Mouse (Mus musculus): ENCODE results near the gene Slit1. TPM values are rescaled to one million over a fixed set of nuclear protein-coding genes. Genes with fewer than 3 reads are reported as not detected.

The Slit1 gene
- 1.00 and 1.4 TPM in 2 replicates for polyA plus RNA-seq (2014; fragmentation: Nextera tagmentation; extraction: Ambion mirVana)

DNA sequence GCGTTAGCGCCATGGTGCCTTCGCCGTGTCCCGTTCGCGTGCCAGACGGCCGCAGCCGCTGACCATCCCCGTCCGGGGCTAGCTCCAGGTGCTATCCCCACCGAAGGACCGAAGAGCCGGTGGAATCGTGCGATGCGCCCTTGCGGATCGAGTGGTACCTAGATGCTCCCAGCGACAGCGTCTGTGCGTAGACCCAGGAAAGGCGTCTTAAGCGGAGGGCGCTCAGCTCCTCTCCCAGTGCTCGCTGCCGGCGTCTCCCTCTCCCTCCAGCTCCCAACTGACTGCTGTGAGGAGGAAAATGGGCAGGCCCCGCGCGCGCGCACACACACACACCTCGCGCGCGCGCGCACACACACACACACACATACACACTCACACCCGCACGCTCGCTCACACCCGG is at the start of gene Slit1:
TSS of gene Slit1 (minus strand) at position 270 of the 400 bp plus-strand sequence.
- Histone ChIP-seq H3K27me3 (ENCODE audit: control insufficient read depth, insufficient read depth, low read length) (peaks cover 19% of the 10 kb centered on the region), H3K4me3 (ENCODE audit: low read depth, low read length) (peak within 1 kb of the TSS; percentile 40), H3K9ac (replicated peaks; ENCODE audit: low read depth, low read length) (no peak within 1 kb of the TSS; the same call in 1 of the 2 replicates), H3K4me2 (replicated peaks; ENCODE audit: low read depth, low read length) (peak within 1 kb of the TSS; percentile 87), H3K9me3 (ENCODE audit: control insufficient read depth, low read depth, low read length) (no peaks in the 10 kb centered on the region), H3K36me3 (ENCODE audit: control insufficient read depth, insufficient read depth, low read length) (no peaks in the 10 kb centered on the region), H3K27ac (ENCODE audit: low read length) (no peak within 1 kb of the TSS), H3K4me1 (ENCODE audit: control insufficient read depth, insufficient read depth, low read length) (peaks cover 13% of the 10 kb centered on the region; the same call in 1 of the 2 replicates)
- WGBS: under 1% methylated on average over 44 of the region's 44 CpGs
- 0 out of 2 replicates have a peak, but pooled peaks have one; percentile 29 for ATAC-seq (ENCODE audit: insufficient number of reproducible peaks, insufficient read depth, low FRiP score, low read depth)

DNA sequence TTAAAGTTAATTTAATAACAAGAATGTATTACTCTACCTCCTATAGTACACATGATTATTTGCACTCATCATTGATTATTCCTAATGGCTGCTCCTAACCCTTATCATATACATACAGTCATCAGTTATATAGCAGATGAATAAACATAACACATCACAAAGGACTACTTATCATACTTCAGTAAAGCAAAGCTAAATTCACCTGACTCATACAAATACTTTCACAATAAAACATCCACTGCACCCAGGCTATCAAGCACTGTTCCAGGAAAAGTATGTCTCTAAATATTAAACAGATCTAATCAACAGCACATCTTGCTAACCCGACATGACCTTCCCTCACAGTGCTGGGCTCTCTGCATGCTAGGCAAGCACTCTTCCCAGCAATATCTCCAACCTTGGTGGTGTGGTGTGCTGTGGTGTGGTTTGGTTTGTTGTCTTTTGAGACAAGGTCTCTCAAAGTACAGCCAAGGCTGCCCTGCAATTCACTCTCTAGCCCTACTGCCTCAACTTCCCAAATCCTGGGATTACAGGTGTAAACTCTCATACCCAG is 49.5 kb upstream of the Slit1 start:
- H3K9me3 ChIP-seq (ENCODE audit: control insufficient read depth, low read depth, low read length): no peaks in the 10 kb centered on the region
- no peak overlapping the region for H3K4me3 ChIP-seq (ENCODE audit: low read depth, low read length)
- no peak overlapping the region for H3K27ac ChIP-seq (ENCODE audit: low read length)
- 53% methylated on average over 1 of the region's 1 CpGs for whole genome bisulfite sequencing
- ATAC-seq (ENCODE audit: insufficient number of reproducible peaks, insufficient read depth, low FRiP score, low read depth): no peak
- 0 out of 2 replicates have a peak, but pooled peaks cover 3% of the 10 kb centered on the region for H3K4me1 ChIP-seq (ENCODE audit: control insufficient read depth, insufficient read depth, low read length)
- H3K27me3 ChIP-seq (ENCODE audit: control insufficient read depth, insufficient read depth, low read length): no peaks in the 10 kb centered on the region
- no peak overlapping the region for H3K4me2 ChIP-seq (replicated peaks; ENCODE audit: low read depth, low read length)
- peaks cover 4% of the 10 kb centered on the region; the same call in 1 of the 2 replicates for H3K36me3 ChIP-seq (ENCODE audit: control insufficient read depth, insufficient read depth, low read length)
- no peak overlapping the region for H3K9ac ChIP-seq (replicated peaks; ENCODE audit: low read depth, low read length)

DNA sequence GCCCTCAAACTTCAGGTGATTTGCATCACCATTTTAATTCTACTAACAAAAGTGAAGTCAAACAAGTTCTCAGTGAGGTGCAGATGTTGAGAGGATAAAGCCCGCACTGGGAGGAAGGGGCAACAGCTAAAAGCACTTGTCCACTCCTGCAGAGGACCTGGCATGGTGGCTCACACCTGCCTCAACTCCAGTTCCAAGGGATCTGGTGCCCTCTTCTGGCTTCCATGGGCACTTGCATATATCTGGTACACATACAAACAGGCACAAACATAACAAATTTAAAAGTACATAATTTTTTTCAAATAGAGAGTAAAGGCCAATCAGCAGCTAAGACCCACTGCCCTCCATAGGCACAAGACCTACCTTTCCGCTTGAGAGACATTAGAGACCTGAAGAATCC is 47.9 kb upstream of the Slit1 start:
- Histone ChIP-seq H3K9me3 (ENCODE audit: control insufficient read depth, low read depth, low read length) (no peaks in the 10 kb centered on the region), H3K27me3 (ENCODE audit: control insufficient read depth, insufficient read depth, low read length) (no peaks in the 10 kb centered on the region), H3K27ac (ENCODE audit: low read length) (no peak overlapping the region), H3K4me3 (ENCODE audit: low read depth, low read length) (no peak overlapping the region), H3K4me1 (ENCODE audit: control insufficient read depth, insufficient read depth, low read length) (0 out of 2 replicates have a peak, but pooled peaks cover 3% of the 10 kb centered on the region), H3K36me3 (ENCODE audit: control insufficient read depth, insufficient read depth, low read length) (peaks cover 5% of the 10 kb centered on the region; the same call in 1 of the 2 replicates), H3K9ac (replicated peaks; ENCODE audit: low read depth, low read length) (no peak overlapping the region), H3K4me2 (replicated peaks; ENCODE audit: low read depth, low read length) (no peak overlapping the region)
- no peak for ATAC-seq (ENCODE audit: insufficient number of reproducible peaks, insufficient read depth, low FRiP score, low read depth)
- 93% methylated on average over 2 of the region's 2 CpGs for WGBS

DNA sequence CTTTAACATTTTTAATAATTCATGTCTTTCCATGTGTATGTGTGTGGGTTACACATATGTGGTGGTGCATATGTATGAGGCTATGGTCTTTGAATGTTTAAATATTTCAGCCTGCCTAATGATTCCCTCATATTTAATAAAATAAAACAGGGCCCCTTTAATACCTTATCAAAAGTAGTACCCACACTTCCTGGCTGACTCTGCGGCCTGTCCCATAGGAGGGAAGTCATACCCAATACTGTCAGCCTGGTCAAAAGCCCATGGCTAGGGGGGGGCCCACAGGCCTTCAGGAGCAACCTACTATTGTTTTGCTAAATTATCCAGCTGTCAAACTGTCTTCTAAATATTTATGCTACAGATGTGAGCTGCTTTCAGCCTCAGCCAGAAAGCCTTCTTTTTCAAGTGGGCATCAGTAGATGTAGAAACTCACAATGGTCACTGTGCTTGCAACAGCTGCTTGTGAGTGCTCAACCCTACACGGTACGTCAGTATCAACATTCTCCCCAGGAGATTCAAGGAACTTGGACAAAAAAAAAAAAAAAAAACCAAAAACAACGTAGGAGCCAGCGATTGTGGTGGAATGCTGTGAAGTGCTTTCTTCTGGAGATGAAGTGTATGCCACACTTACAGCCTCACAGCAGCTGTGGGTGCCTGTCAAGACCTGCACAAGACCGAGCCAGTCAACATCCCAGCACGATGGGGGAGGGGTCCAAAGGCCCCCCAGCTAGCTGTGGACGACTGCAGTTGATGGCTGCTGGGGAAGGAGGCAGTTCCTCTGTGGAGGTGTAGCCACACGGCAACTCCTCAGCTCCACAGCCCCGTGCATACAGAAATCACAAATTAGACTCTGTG is 45.9 kb upstream of the Slit1 start:
- no peak overlapping the region for H3K4me3 ChIP-seq (ENCODE audit: low read depth, low read length)
- H3K27me3 ChIP-seq (ENCODE audit: control insufficient read depth, insufficient read depth, low read length): no peaks in the 10 kb centered on the region
- H3K9me3 ChIP-seq (ENCODE audit: control insufficient read depth, low read depth, low read length): no peaks in the 10 kb centered on the region
- no peak overlapping the region for H3K27ac ChIP-seq (ENCODE audit: low read length)
- no peak overlapping the region for H3K9ac ChIP-seq (replicated peaks; ENCODE audit: low read depth, low read length)
- WGBS: 51% methylated on average over 10 of the region's 10 CpGs
- ATAC-seq (ENCODE audit: insufficient number of reproducible peaks, insufficient read depth, low FRiP score, low read depth): no peak
- peaks cover 17% of the 10 kb centered on the region; the same call in 1 of the 2 replicates for H3K36me3 ChIP-seq (ENCODE audit: control insufficient read depth, insufficient read depth, low read length)
- 0 out of 2 replicates have a peak, but pooled peaks cover 3% of the 10 kb centered on the region for H3K4me1 ChIP-seq (ENCODE audit: control insufficient read depth, insufficient read depth, low read length)
- no peak overlapping the region for H3K4me2 ChIP-seq (replicated peaks; ENCODE audit: low read depth, low read length)

DNA sequence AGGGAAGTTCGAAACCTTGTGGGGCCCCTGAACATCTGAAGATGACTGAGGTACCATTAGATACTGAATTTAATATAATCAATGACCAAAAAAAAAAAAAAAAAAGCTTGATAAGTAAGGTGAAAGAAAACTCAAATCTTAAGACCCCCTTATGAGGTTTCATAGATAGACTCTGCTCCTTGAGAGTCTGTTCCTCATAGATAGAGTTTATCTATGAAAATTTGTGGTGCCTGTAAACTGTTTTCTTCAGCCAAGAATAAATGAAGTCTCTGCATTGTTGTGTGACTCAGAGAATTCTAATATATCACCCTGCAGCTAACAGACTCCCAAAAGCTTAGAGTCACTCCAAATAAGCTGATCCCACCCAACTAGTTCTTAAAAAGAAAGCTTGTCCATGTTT is 43.4 kb upstream of the Slit1 start:
- peaks cover 23% of the 10 kb centered on the region; the same call in 1 of the 2 replicates for H3K36me3 ChIP-seq (ENCODE audit: control insufficient read depth, insufficient read depth, low read length)
- WGBS: 81% methylated on average over 1 of the region's 1 CpGs

DNA sequence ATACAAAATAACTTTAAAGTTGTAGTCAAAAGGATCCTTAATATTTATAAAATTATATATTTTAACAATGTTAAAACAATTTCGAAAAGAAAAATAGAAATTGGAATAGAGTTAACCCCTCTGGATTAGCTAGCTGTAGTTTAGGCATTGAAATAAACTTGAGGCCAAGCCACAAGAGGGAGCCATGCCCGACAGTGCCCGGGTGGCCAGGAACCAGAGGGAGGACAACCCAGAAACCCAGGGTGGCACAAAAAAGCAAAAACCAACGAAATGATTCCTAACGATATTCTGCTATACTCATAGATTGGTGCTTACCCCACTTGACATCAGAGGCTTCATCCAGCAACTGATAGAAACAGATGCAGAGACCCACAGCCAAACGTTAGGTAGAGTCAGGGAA is 34.0 kb upstream of the Slit1 start:
- Histone ChIP-seq H3K27ac (ENCODE audit: low read length) (no peak overlapping the region), H3K9me3 (ENCODE audit: control insufficient read depth, low read depth, low read length) (no peaks in the 10 kb centered on the region), H3K4me2 (replicated peaks; ENCODE audit: low read depth, low read length) (no peak overlapping the region), H3K4me3 (ENCODE audit: low read depth, low read length) (no peak overlapping the region), H3K27me3 (ENCODE audit: control insufficient read depth, insufficient read depth, low read length) (no peaks in the 10 kb centered on the region), H3K4me1 (ENCODE audit: control insufficient read depth, insufficient read depth, low read length) (no peaks in the 10 kb centered on the region), H3K36me3 (ENCODE audit: control insufficient read depth, insufficient read depth, low read length) (peaks cover 39% of the 10 kb centered on the region), H3K9ac (replicated peaks; ENCODE audit: low read depth, low read length) (no peak overlapping the region)
- ATAC-seq (ENCODE audit: insufficient number of reproducible peaks, insufficient read depth, low FRiP score, low read depth): no peak
- 87% methylated on average over 6 of the region's 6 CpGs for WGBS

More for the DNA sequence above, 43.4 kb upstream of the Slit1 start:
- ATAC-seq (ENCODE audit: insufficient number of reproducible peaks, insufficient read depth, low FRiP score, low read depth): no peak
- Histone ChIP-seq H3K9ac (replicated peaks; ENCODE audit: low read depth, low read length) (no peak overlapping the region), H3K27ac (ENCODE audit: low read length) (no peak overlapping the region), H3K4me3 (ENCODE audit: low read depth, low read length) (no peak overlapping the region), H3K4me1 (ENCODE audit: control insufficient read depth, insufficient read depth, low read length) (no peaks in the 10 kb centered on the region), H3K4me2 (replicated peaks; ENCODE audit: low read depth, low read length) (no peak overlapping the region), H3K9me3 (ENCODE audit: control insufficient read depth, low read depth, low read length) (no peaks in the 10 kb centered on the region), H3K27me3 (ENCODE audit: control insufficient read depth, insufficient read depth, low read length) (no peaks in the 10 kb centered on the region)

DNA sequence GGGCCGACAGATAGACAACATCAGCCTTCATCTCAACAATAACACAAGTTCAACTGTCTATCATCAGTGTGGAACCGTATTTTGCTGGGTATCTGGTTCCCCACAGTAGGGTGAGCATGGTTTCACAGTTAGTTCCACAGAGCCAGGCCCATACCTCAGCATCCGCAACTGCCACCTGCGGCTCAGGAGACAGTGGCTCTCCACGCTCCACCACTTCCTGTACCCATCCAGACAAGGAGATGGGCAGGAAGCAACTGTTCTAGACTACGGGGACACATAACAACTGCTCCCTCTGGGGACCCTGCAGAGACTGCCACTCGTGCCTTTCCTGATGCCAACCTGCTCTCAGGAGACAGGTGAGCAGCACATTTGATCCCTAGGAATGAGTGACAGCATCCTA is 25.2 kb upstream of the Slit1 start:
- no peak for ATAC-seq (ENCODE audit: insufficient number of reproducible peaks, insufficient read depth, low FRiP score, low read depth)
- H3K36me3 ChIP-seq (ENCODE audit: control insufficient read depth, insufficient read depth, low read length): peaks cover 13% of the 10 kb centered on the region
- no peak overlapping the region for H3K4me3 ChIP-seq (ENCODE audit: low read depth, low read length)
- H3K27ac ChIP-seq (ENCODE audit: low read length): no peak overlapping the region
- no peaks in the 10 kb centered on the region for H3K27me3 ChIP-seq (ENCODE audit: control insufficient read depth, insufficient read depth, low read length)
- no peaks in the 10 kb centered on the region for H3K9me3 ChIP-seq (ENCODE audit: control insufficient read depth, low read depth, low read length)
- H3K4me1 ChIP-seq (ENCODE audit: control insufficient read depth, insufficient read depth, low read length): no peaks in the 10 kb centered on the region
- no peak overlapping the region for H3K4me2 ChIP-seq (replicated peaks; ENCODE audit: low read depth, low read length)
- WGBS: 93% methylated on average over 7 of the region's 7 CpGs
- no peak overlapping the region for H3K9ac ChIP-seq (replicated peaks; ENCODE audit: low read depth, low read length)

DNA sequence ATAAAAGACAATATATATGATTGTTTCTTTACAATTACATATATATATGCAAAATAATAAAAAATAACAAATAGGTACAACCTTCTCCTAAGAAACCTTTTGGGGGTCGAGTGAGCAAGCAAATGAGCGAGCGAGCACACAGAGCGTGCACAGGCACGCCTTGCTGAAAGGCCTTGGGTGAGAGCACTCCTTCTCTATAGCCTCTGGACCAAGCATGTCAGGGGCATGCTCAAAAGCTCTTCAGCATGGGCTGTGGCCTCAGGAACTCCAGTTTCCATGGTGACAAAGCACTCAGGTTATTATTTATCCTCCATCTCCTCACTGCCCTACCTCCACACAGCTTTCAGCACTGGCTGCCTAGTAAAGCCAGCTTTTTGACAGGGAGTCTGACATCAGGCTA is 23.2 kb upstream of the Slit1 start:
- 70% methylated on average over 5 of the region's 5 CpGs for WGBS
- Histone ChIP-seq H3K9me3 (ENCODE audit: control insufficient read depth, low read depth, low read length) (no peaks in the 10 kb centered on the region), H3K36me3 (ENCODE audit: control insufficient read depth, insufficient read depth, low read length) (peaks cover 4% of the 10 kb centered on the region), H3K4me1 (ENCODE audit: control insufficient read depth, insufficient read depth, low read length) (no peaks in the 10 kb centered on the region), H3K4me2 (replicated peaks; ENCODE audit: low read depth, low read length) (no peak overlapping the region), H3K4me3 (ENCODE audit: low read depth, low read length) (no peak overlapping the region), H3K27ac (ENCODE audit: low read length) (no peak overlapping the region), H3K9ac (replicated peaks; ENCODE audit: low read depth, low read length) (no peak overlapping the region), H3K27me3 (ENCODE audit: control insufficient read depth, insufficient read depth, low read length) (no peaks in the 10 kb centered on the region)
- no peak for ATAC-seq (ENCODE audit: insufficient number of reproducible peaks, insufficient read depth, low FRiP score, low read depth)
